Mouse (Mus musculus): ENCODE measurements at regions not wholly inside any gene's neighbourhood (a gene's known extent, or its start where the extent isn't known, plus 50 kb on each side); places are given as distances from the start of the nearest gene placed in this dataset.

GRCm38 (mm10) chr8:6388651-6389050 lies 1283.5 kb upstream of the Slc10a2 start:
- no peak overlapping the region for H3K27ac ChIP-seq (replicated peaks)
- no peak overlapping the region for H3K9ac ChIP-seq (replicated peaks)
- no peak overlapping the region for H3K4me3 ChIP-seq (replicated peaks)
- no peaks in the 10 kb centered on the region for H3K27me3 ChIP-seq (replicated peaks)
- no peaks in the 10 kb centered on the region for H3K4me1 ChIP-seq
- H3K9me3 ChIP-seq (replicated peaks): no peaks in the 10 kb centered on the region
- no peak for ATAC-seq (ENCODE audit: low FRiP score)
- no peaks in the 10 kb centered on the region for H3K36me3 ChIP-seq
- no peak overlapping the region for H3K4me2 ChIP-seq
- 73% methylated on average over 2 of the region's 2 CpGs for WGBS

GRCm38 (mm10) chr8:6374712-6375111 lies 1269.6 kb upstream of the Slc10a2 start:
- H3K4me2 ChIP-seq: no peak overlapping the region
- no peaks in the 10 kb centered on the region for H3K9me3 ChIP-seq (replicated peaks)
- no peak overlapping the region for H3K27ac ChIP-seq (replicated peaks)
- WGBS: 59% methylated on average over 3 of the region's 3 CpGs
- no peaks in the 10 kb centered on the region for H3K36me3 ChIP-seq
- no peaks in the 10 kb centered on the region for H3K27me3 ChIP-seq (replicated peaks)
- ATAC-seq (ENCODE audit: low FRiP score): no peak
- no peaks in the 10 kb centered on the region for H3K4me1 ChIP-seq
- no peak overlapping the region for H3K4me3 ChIP-seq (replicated peaks)
- H3K9ac ChIP-seq (replicated peaks): no peak overlapping the region

GRCm38 (mm10) chr8:6361403-6361942 lies 1256.3 kb upstream of the Slc10a2 start:
- Histone ChIP-seq H3K9ac (replicated peaks) (no peak overlapping the region), H3K27me3 (replicated peaks) (no peaks in the 10 kb centered on the region), H3K27ac (replicated peaks) (no peak overlapping the region), H3K36me3 (no peaks in the 10 kb centered on the region), H3K4me3 (replicated peaks) (no peak overlapping the region), H3K4me2 (no peak overlapping the region), H3K4me1 (no peaks in the 10 kb centered on the region), H3K9me3 (replicated peaks) (no peaks in the 10 kb centered on the region)
- ATAC-seq (ENCODE audit: low FRiP score): no peak
- WGBS: 76% methylated on average over 6 of the region's 6 CpGs

GRCm38 (mm10) chr8:6357866-6358265 lies 1252.7 kb upstream of the Slc10a2 start:
- no peak overlapping the region for H3K4me3 ChIP-seq (replicated peaks)
- H3K4me2 ChIP-seq: no peak overlapping the region
- 39% methylated on average over 2 of the region's 2 CpGs for WGBS
- H3K27ac ChIP-seq (replicated peaks): no peak overlapping the region
- no peaks in the 10 kb centered on the region for H3K27me3 ChIP-seq (replicated peaks)
- no peak overlapping the region for H3K9ac ChIP-seq (replicated peaks)
- H3K4me1 ChIP-seq: no peaks in the 10 kb centered on the region
- no peak for ATAC-seq (ENCODE audit: low FRiP score)
- H3K36me3 ChIP-seq: no peaks in the 10 kb centered on the region
- no peaks in the 10 kb centered on the region for H3K9me3 ChIP-seq (replicated peaks)

- ATAC-seq (ENCODE audit: low FRiP score): no peak
Measured at GRCm38 (mm10) chr8:6350460-6350859, 1245.3 kb upstream of the Slc10a2 start.

GRCm38 (mm10) chr8:6350052-6350451 lies 1244.9 kb upstream of the Slc10a2 start:
- 66% methylated on average over 1 of the region's 1 CpGs for WGBS
- peak; percentile 70; the same call in 1 of the 2 replicates for ATAC-seq (ENCODE audit: low FRiP score)
- Histone ChIP-seq H3K9ac (replicated peaks) (no peak overlapping the region), H3K4me1 (no peaks in the 10 kb centered on the region), H3K4me3 (replicated peaks) (no peak overlapping the region), H3K4me2 (no peak overlapping the region), H3K9me3 (replicated peaks) (no peaks in the 10 kb centered on the region), H3K27ac (replicated peaks) (no peak overlapping the region), H3K36me3 (no peaks in the 10 kb centered on the region), H3K27me3 (replicated peaks) (no peaks in the 10 kb centered on the region)

More at GRCm38 (mm10) chr8:6350460-6350859, 1245.3 kb upstream of the Slc10a2 start:
- Histone ChIP-seq H3K9me3 (replicated peaks) (no peaks in the 10 kb centered on the region), H3K4me3 (replicated peaks) (no peak overlapping the region), H3K4me1 (no peaks in the 10 kb centered on the region), H3K27ac (replicated peaks) (no peak overlapping the region), H3K27me3 (replicated peaks) (no peaks in the 10 kb centered on the region), H3K4me2 (no peak overlapping the region), H3K36me3 (no peaks in the 10 kb centered on the region), H3K9ac (replicated peaks) (no peak overlapping the region)
- 52% methylated on average over 1 of the region's 1 CpGs for WGBS

DNA sequence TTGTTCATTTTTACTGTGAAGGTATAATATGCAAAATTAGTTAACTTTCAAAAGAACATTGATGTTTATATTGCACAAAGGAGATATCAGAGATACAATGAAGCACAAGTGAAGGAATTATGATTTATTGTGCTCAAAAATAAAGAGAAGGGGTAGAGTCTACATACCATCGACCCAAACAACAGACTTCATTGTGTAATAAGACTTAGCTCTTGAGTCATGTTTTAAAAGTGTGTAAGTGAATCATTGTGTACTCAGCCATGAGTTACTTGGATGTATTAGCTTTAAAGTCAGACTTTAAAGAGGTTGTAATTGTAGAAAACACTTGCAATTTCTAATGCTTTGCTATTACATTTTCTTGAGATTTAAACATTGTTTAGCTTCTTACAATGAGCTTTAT lies 1240.6 kb upstream of the Slc10a2 start:
- no peaks in the 10 kb centered on the region for H3K4me1 ChIP-seq
- no peak overlapping the region for H3K27ac ChIP-seq (replicated peaks)
- H3K4me3 ChIP-seq (replicated peaks): no peak overlapping the region
- no peak for ATAC-seq (ENCODE audit: low FRiP score)
- WGBS: 66% methylated on average over 1 of the region's 1 CpGs
- no peak overlapping the region for H3K4me2 ChIP-seq
- H3K36me3 ChIP-seq: no peaks in the 10 kb centered on the region
- no peaks in the 10 kb centered on the region for H3K27me3 ChIP-seq (replicated peaks)
- no peak overlapping the region for H3K9ac ChIP-seq (replicated peaks)
- H3K9me3 ChIP-seq (replicated peaks): no peaks in the 10 kb centered on the region

DNA sequence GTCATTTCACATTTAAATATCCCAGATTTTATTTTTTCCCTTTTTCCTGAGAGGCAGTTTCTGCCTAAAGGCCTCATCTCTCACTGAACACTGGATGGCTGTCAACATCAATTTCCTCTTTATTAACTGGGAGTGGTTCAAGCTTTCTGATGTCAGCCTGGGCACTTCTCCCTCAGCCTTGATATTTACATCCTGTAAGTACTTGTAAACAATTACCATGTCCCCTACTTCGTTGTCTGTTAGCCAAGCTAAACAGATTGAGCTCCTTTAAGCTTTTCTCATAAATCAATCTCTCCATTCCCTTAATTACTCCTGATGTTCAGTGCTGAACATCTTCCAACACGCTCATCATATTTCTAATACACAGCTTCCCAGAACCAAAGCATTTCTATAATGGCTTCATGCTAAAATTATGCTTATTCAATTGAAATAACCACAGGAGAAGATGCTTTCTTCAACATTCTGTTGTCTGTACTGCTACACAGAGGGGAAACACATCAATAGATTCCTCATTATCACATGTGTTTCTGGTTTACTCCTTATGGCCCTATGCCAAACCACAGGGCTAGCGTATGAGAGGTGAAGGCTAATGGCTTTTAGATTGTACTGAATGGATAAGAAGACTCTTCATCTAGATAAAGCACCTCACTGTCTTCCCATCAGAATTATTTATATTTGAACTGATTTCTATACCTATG lies 1235.2 kb upstream of the Slc10a2 start:
- 28% methylated on average over 3 of the region's 3 CpGs for WGBS
- no peak overlapping the region for H3K4me3 ChIP-seq (replicated peaks)
- no peak overlapping the region for H3K4me2 ChIP-seq
- no peaks in the 10 kb centered on the region for H3K27me3 ChIP-seq (replicated peaks)
- ATAC-seq (ENCODE audit: low FRiP score): no peak
- H3K27ac ChIP-seq (replicated peaks): no peak overlapping the region
- no peaks in the 10 kb centered on the region for H3K9me3 ChIP-seq (replicated peaks)
- H3K4me1 ChIP-seq: no peaks in the 10 kb centered on the region
- H3K9ac ChIP-seq (replicated peaks): no peak overlapping the region
- H3K36me3 ChIP-seq: no peaks in the 10 kb centered on the region

DNA sequence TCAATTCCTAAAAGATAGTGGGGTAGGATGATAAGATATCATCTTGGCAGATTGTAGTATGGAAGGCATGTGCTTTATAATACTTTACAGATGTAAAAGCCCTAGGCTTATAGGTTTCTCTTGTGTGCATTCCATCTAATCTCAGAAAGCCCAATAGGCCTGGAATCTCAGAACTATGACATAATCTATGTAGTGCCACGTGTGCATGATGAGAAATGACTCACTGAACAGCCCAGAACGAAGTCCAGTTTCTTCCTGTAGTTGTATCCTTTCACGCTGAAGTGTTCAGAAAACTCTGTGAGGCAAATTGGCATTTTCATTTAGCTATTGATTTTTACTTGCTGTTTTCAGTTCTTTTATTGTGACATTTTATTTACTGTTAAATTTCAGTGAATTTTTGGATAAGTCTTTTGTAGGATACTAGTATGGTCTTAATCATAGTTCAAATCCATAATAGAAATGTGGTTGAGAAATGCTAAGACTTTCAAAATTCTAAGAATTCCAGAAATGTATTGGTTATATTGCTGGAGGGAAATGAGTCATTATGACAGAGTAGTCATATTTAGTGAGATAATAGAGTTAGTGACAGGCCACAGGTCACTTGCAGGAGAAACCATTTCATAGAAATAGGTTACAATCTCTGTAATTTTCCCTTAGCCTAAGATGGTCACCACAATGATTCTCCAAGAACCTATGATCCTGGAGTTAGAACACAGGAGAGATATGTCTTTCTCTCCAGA lies 1229.3 kb upstream of the Slc10a2 start:
- 79% methylated on average over 3 of the region's 3 CpGs for WGBS
- H3K4me3 ChIP-seq (replicated peaks): no peak overlapping the region
- no peak overlapping the region for H3K4me2 ChIP-seq
- no peak overlapping the region for H3K27ac ChIP-seq (replicated peaks)
- H3K9me3 ChIP-seq (replicated peaks): no peaks in the 10 kb centered on the region
- H3K9ac ChIP-seq (replicated peaks): no peak overlapping the region
- H3K27me3 ChIP-seq (replicated peaks): no peaks in the 10 kb centered on the region
- no peaks in the 10 kb centered on the region for H3K36me3 ChIP-seq
- no peaks in the 10 kb centered on the region for H3K4me1 ChIP-seq
- ATAC-seq (ENCODE audit: low FRiP score): no peak

GRCm38 (mm10) chr8:6321346-6321745 lies 1216.2 kb upstream of the Slc10a2 start:
- Histone ChIP-seq H3K9ac (replicated peaks) (no peak overlapping the region), H3K36me3 (no peaks in the 10 kb centered on the region), H3K4me2 (no peak overlapping the region), H3K4me3 (replicated peaks) (no peak overlapping the region), H3K9me3 (replicated peaks) (no peaks in the 10 kb centered on the region), H3K27me3 (replicated peaks) (no peaks in the 10 kb centered on the region), H3K4me1 (no peaks in the 10 kb centered on the region), H3K27ac (replicated peaks) (no peak overlapping the region)
- 54% methylated on average over 1 of the region's 1 CpGs for WGBS
- no peak for ATAC-seq (ENCODE audit: low FRiP score)

DNA sequence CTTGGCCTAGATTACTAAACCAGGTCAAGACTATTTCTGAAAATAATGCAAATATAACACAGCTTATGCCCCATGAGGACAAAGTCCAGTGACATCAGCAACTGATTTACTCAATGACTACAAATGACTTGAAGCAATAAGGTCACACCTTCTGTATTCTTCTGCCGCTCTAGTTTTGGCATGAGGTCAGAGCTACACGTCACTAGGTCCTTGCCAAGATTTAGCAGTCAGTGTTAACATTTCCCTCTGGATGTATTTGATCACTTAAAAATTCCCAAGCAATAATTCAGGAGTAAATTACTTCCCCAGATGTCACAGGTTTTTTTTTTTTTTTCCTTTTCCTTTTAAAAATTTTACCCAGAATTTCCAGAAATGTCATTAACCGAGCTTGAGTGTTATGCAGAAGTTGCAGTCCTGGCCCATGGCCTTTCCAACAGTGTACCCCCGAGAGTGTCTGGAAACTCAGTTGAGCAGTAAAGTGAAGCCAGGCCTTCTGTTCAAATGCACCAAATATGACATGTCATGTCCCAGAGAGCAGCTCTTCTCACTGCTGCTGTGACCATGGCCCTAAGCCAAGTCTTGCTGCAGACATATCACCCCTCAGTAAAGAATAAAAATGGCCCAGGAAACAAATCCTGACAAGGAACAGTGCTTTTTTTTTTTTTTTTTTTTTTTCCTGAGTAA lies 1210.2 kb upstream of the Slc10a2 start:
- ATAC-seq (ENCODE audit: low FRiP score): no peak
- Histone ChIP-seq H3K4me1 (no peaks in the 10 kb centered on the region), H3K9ac (replicated peaks) (no peak overlapping the region), H3K4me2 (no peak overlapping the region), H3K27ac (replicated peaks) (no peak overlapping the region), H3K27me3 (replicated peaks) (no peaks in the 10 kb centered on the region), H3K4me3 (replicated peaks) (no peak overlapping the region), H3K36me3 (no peaks in the 10 kb centered on the region), H3K9me3 (replicated peaks) (no peaks in the 10 kb centered on the region)
- WGBS: 70% methylated on average over 4 of the region's 4 CpGs

DNA sequence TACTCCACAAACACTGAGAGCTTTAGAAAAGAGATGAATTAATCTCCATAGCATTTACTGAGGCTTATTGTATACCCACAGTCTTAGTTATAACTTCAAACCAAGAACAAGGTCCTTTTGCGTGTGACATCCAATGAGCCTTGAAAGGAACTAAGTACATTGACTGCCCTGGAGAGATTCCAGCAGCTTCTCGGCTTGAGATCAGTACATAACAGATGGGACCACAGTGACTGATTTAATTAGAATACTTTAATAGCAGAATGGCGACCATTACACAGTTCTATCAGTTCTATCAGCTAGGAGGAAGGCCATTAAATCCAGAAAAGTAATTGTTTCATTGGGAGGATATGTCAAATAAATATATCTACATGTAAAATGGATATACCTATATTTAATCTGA lies 1183.7 kb upstream of the Slc10a2 start:
- no peak overlapping the region for H3K27ac ChIP-seq (replicated peaks)
- no peak overlapping the region for H3K4me2 ChIP-seq
- H3K36me3 ChIP-seq: no peaks in the 10 kb centered on the region
- 14% methylated on average over 3 of the region's 3 CpGs for WGBS
- H3K9ac ChIP-seq (replicated peaks): no peak overlapping the region
- no peak for ATAC-seq (ENCODE audit: low FRiP score)
- H3K4me3 ChIP-seq (replicated peaks): no peak overlapping the region
- no peaks in the 10 kb centered on the region for H3K4me1 ChIP-seq
- no peaks in the 10 kb centered on the region for H3K27me3 ChIP-seq (replicated peaks)
- no peaks in the 10 kb centered on the region for H3K9me3 ChIP-seq (replicated peaks)
